Comparison of ENCODE assay signal across 7 mouse cellular contexts in the genomic region with DNA sequence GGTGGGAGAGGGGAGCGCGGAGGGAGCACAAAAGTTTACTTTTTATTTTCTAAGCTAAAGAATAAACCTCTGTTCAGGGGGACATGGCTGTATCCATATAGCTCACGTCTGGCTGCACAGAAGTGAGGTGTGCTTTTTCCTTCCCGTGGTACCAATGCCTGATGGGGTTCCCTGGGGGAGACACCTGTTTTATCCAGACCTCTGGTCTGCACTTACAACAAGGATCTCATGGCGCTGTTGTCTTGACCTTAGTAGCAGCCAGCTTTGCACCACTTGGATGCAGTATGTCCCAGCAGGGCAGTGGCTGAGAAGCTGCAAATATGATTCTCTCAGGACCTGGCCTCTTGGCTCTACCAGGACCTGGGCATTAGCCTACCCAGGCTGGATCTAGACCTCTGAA.
DNase-seq lines count a peak whose midpoint lies in the region; ATAC-seq lines count a peak whose summit lies in the region.

No protein-coding gene starts in this region.

- 2% methylated on average over 5 of the region's 5 CpGs for WGBS in forebrain, embryonic 15.5 days
- WGBS in kidney, embryonic 15.5 days, result under 1% methylated on average over 5 of the region's 5 CpGs

- H3K4me2 ChIP-seq in forebrain, embryonic 15.5 days (replicated peaks), result peak overlapping the region; percentile 56
- H3K4me2 ChIP-seq in kidney, embryonic 15.5 days, result peak overlapping the region; percentile 73

- H3K9me3 ChIP-seq in forebrain, embryonic 15.5 days, result no peaks in the 10 kb centered on the region
- H3K9me3 ChIP-seq in kidney, embryonic 15.5 days (replicated peaks), result no peaks in the 10 kb centered on the region

- ATAC-seq in forebrain, embryonic 15.5 days (replicated peaks), result peak; percentile 53
- peak; percentile 61 for ATAC-seq in kidney, embryonic 15.5 days (replicated peaks; ENCODE audit: low FRiP score)

- H3K36me3 ChIP-seq in forebrain, embryonic 15.5 days, result no peaks in the 10 kb centered on the region
- H3K36me3 ChIP-seq in kidney, embryonic 15.5 days, result no peaks in the 10 kb centered on the region

- peak; percentile 13 for DNase-seq in right cerebral cortex, postnatal 4 days
- no peak for DNase-seq in right cerebral cortex, postnatal 36 days (ENCODE audit: low spot score in 2 of 2)
- peak; percentile 54 for DNase-seq in neural tube, embryonic 10.5 days (ENCODE audit: extremely low spot score, low spot score)
- DNase-seq in frontal cortex, postnatal 36 days (ENCODE audit: low spot score in 2 of 2), result no peak
- DNase-seq in adrenal gland, postnatal 36 days, result no peak

- H3K4me3 ChIP-seq in forebrain, embryonic 15.5 days, result peak overlapping the region; percentile 32
- H3K4me3 ChIP-seq in kidney, embryonic 15.5 days (replicated peaks), result peak overlapping the region; percentile 39

- no peak overlapping the region for H3K27ac ChIP-seq in forebrain, embryonic 15.5 days (replicated peaks)
- peak overlapping the region; percentile 51; the same call in 1 of the 2 replicates for H3K27ac ChIP-seq in kidney, embryonic 15.5 days

- H3K27me3 ChIP-seq in forebrain, embryonic 15.5 days, result peaks cover 21% of the 10 kb centered on the region
- peaks cover 22% of the 10 kb centered on the region; the same call in 1 of the 2 replicates for H3K27me3 ChIP-seq in kidney, embryonic 15.5 days

- H3K9ac ChIP-seq in forebrain, embryonic 15.5 days (replicated peaks), result peak overlapping the region; percentile 11; the same call in 1 of the 2 replicates
- peak overlapping the region; percentile 23; the same call in 1 of the 2 replicates for H3K9ac ChIP-seq in kidney, embryonic 15.5 days

- peaks cover 27% of the 10 kb centered on the region for H3K4me1 ChIP-seq in forebrain, embryonic 15.5 days
- H3K4me1 ChIP-seq in kidney, embryonic 15.5 days, result peaks cover 16% of the 10 kb centered on the region

Comparison
In these comparisons a context has a peak if more than half of its experiments do, and no peak if none do; other contexts are left out.
1. DNase-seq: peak in right cerebral cortex, postnatal 4 days (single experiment) and neural tube, embryonic 10.5 days (single experiment); none in right cerebral cortex, postnatal 36 days (0 of 2), frontal cortex, postnatal 36 days (0 of 2) and adrenal gland, postnatal 36 days (0 of 2).